Mouse (Mus musculus) G1E (cell line): ENCODE data around the gene Mau2. TPM values are rescaled to one million over a fixed set of nuclear protein-coding genes. Genes with fewer than 3 reads are reported as not detected.
A peak's percentile ranks its signal among the peaks of the same experiment; 100 is the strongest.

Experiments used
- ATAC-seq: 2 replicates; pipeline ENCODE4 v1.8.0; 2016; ENCODE audit warnings: mild to moderate bottlenecking; ENCODE audit not compliant: insufficient number of reproducible peaks, poor library complexity, low FRiP score, severe bottlenecking; ENCODE audit errors: extremely low read depth
- DNase-seq: peaks from one replicate; pipeline ENCODE4 v3.0.0; 2012; ENCODE audit warnings: low spot score
- H3K27me3 ChIP-seq: 2 replicates; pipeline ENCODE4 v1.6.1; 2012; ENCODE audit warnings: mild to moderate bottlenecking, low read length, inconsistent platforms; ENCODE audit not compliant: insufficient read depth
- H3K36me3 ChIP-seq: replicated peaks from 2 replicates; pipeline ENCODE3; 2012; ENCODE audit warnings: mild to moderate bottlenecking, inconsistent platforms
- H3K4me1 ChIP-seq: 2 replicates; pipeline ENCODE4 v1.6.1; 2012; ENCODE audit warnings: low read depth, low read length, inconsistent platforms, mixed read lengths; ENCODE audit not compliant: insufficient read depth
- H3K4me3 ChIP-seq: 2 replicates; pipeline ENCODE4 v1.5.1; 2012; ENCODE audit warnings: low read depth, mild to moderate bottlenecking, inconsistent platforms, low read length, moderate library complexity, mixed read lengths
- H3K9me3 ChIP-seq: replicated peaks from 2 replicates; pipeline ENCODE4 v1.6.1; 2012; ENCODE audit warnings: inconsistent platforms
- CTCF ChIP-seq: IDR thresholded peaks from 2 replicates; pipeline ENCODE4 v1.5.1; 2012; ENCODE audit warnings: low read depth, low read length, inconsistent platforms, mixed read lengths
- GATA1 ChIP-seq: IDR thresholded peaks from 2 replicates; pipeline ENCODE4 v1.6.1; 2012; ENCODE audit warnings: borderline replicate concordance, low read length, inconsistent platforms, mixed read lengths
- GATA2 ChIP-seq: IDR thresholded peaks from 2 replicates; pipeline ENCODE4 v1.6.1; 2012; ENCODE audit warnings: low read depth, low read length, inconsistent platforms, borderline replicate concordance
- POLR2AphosphoS5 ChIP-seq: IDR thresholded peaks from 2 replicates; pipeline ENCODE4 v1.6.1; 2012; ENCODE audit warnings: low read depth, low read length, inconsistent platforms; ENCODE audit not compliant: insufficient replicate concordance
- TAL1 ChIP-seq: conservative IDR thresholded peaks from 2 replicates; pipeline ENCODE4 v1.6.1; 2012; ENCODE audit warnings: low read depth, low read length, inconsistent platforms, mixed read lengths
- polyA plus RNA-seq: library from polyadenylated mRNA; stranded (reverse); fragments of >175 nt; gene quantifications from 2 replicates; pipeline ENCODE4 v1.2.3, GENCODE M21; 2012
- total RNA-seq, 2 experiments: library from RNA; stranded (forward) in 1 of 2; stranded (reverse) in 1 of 2; fragments of 200-1000 nt in 1 of 2; fragments of >200 nt in 1 of 2; fragmentation: Nextera tagmentation in 1 of 2; gene quantifications; 2 replicates each; pipeline ENCODE4 v1.2.3; 2014 to 2017

The Mau2 gene
- total and polyA plus RNA-seq, 3 experiments: 29.6 to 53.2 (median 35.4) TPM

- DNase-seq (no peak), ATAC-seq (no peak)
- Histone ChIP-seq H3K4me1 (peaks cover 26% of the 10 kb centered on the region; the same call in 1 of the 2 replicates), H3K36me3 (peaks cover 56% of the 10 kb centered on the region), H3K27me3 (no peaks in the 10 kb centered on the region), H3K9me3 (no peaks in the 10 kb centered on the region), H3K4me3 (no peak overlapping the region)
- TF ChIP-seq TAL1 (no peak), GATA1 (no peak), CTCF (no peak), POLR2AphosphoS5 (no peak), GATA2 (no peak)
These were observed 54.8 kb downstream of the Mau2 start for GRCm38 (mm10) chr8:69987744-69988143.

- ATAC-seq: no peak
- peaks cover 14% of the 10 kb centered on the region; the same call in 1 of the 2 replicates for H3K4me1 ChIP-seq
- H3K4me3 ChIP-seq: no peak overlapping the region
These were observed 57.5 kb downstream of the Mau2 start for GRCm38 (mm10) chr8:69984876-69985553.

GRCm38 (mm10) chr8:69978456-69978855, 64.1 kb downstream of the Mau2 start:
- Histone ChIP-seq H3K36me3 (peaks cover 42% of the 10 kb centered on the region), H3K9me3 (no peaks in the 10 kb centered on the region), H3K27me3 (no peaks in the 10 kb centered on the region), H3K4me1 (peaks cover 26% of the 10 kb centered on the region), H3K4me3 (no peak overlapping the region)
- no peak for DNase-seq
- no peak for TF ChIP-seq GATA2
- TF ChIP-seq GATA1: no peak
- TF ChIP-seq CTCF: no peak
- TF ChIP-seq POLR2AphosphoS5: no peak
- no peak for TF ChIP-seq TAL1
- no peak for ATAC-seq

More at GRCm38 (mm10) chr8:69984876-69985553, 57.5 kb downstream of the Mau2 start:
- TF ChIP-seq CTCF: no peak
- TF ChIP-seq POLR2AphosphoS5: no peak
- no peak for TF ChIP-seq GATA1
- no peak for TF ChIP-seq TAL1
- no peak for TF ChIP-seq GATA2
- Histone ChIP-seq H3K9me3 (no peaks in the 10 kb centered on the region), H3K36me3 (peaks cover 48% of the 10 kb centered on the region), H3K27me3 (no peaks in the 10 kb centered on the region)
- DNase-seq: no peak

- H3K4me3 ChIP-seq: peak overlapping the region; percentile 93
- no peaks in the 10 kb centered on the region for H3K9me3 ChIP-seq
- H3K27me3 ChIP-seq: no peaks in the 10 kb centered on the region
- H3K4me1 ChIP-seq: peaks cover 57% of the 10 kb centered on the region
- ATAC-seq (no peak), DNase-seq (no peak)
- H3K36me3 ChIP-seq: peaks cover 58% of the 10 kb centered on the region
- no peak for TF ChIP-seq GATA2
- no peak for TF ChIP-seq GATA1
- no peak for TF ChIP-seq POLR2AphosphoS5
- no peak for TF ChIP-seq TAL1
- no peak for TF ChIP-seq CTCF
These were observed 67.7 kb downstream of the Mau2 start for GRCm38 (mm10) chr8:69974806-69975205.

DNA sequence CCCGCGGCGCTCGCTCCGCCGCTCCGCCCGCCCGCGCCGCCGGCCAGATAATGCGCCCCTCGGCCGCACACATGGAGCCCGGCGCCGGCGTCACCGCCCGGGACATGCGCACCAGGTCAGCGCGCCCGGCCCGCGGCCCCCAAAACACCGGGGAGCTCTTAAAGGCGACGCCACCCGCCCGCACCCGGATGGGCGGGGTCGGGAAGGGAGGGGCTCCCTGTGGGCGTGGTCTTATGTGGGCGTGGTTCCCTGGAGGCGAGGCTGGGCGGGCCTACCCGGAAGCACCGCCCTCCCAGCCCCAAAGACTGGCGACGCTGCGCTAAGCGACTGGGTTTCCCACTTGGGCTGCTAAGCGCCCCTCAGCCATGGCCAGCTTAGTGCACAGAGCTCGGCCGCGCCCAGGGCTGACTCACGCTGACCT, 68.3 kb downstream of the Mau2 start:
- peaks cover 58% of the 10 kb centered on the region for H3K4me1 ChIP-seq
- DNase-seq (peak; percentile 83), ATAC-seq (peak; percentile 86)
- no peaks in the 10 kb centered on the region for H3K9me3 ChIP-seq
- H3K36me3 ChIP-seq: peaks cover 60% of the 10 kb centered on the region
- no peaks in the 10 kb centered on the region for H3K27me3 ChIP-seq
- H3K4me3 ChIP-seq: peak overlapping the region; percentile 93
- no peak for TF ChIP-seq TAL1
- no peak for TF ChIP-seq GATA2
- TF ChIP-seq POLR2AphosphoS5: no peak
- no peak for TF ChIP-seq CTCF
- no peak for TF ChIP-seq GATA1

GRCm38 (mm10) chr8:69973442-69974161, 68.9 kb downstream of the Mau2 start:
- Histone ChIP-seq H3K4me1 (peaks cover 60% of the 10 kb centered on the region), H3K9me3 (no peaks in the 10 kb centered on the region), H3K27me3 (no peaks in the 10 kb centered on the region), H3K36me3 (peaks cover 63% of the 10 kb centered on the region), H3K4me3 (peak overlapping the region; percentile 93)
- peak; percentile 44 for DNase-seq
- no peak for TF ChIP-seq POLR2AphosphoS5
- ATAC-seq: no peak
